Mouse (Mus musculus): Measurements from ENCODE around the gene Hoxc9. TPM values are rescaled to one million over a fixed set of nuclear protein-coding genes. Genes with fewer than 3 reads are reported as not detected.

The Hoxc9 gene
- polyA plus RNA-seq, 1 experiment from 2014 or later = not detected

DNA sequence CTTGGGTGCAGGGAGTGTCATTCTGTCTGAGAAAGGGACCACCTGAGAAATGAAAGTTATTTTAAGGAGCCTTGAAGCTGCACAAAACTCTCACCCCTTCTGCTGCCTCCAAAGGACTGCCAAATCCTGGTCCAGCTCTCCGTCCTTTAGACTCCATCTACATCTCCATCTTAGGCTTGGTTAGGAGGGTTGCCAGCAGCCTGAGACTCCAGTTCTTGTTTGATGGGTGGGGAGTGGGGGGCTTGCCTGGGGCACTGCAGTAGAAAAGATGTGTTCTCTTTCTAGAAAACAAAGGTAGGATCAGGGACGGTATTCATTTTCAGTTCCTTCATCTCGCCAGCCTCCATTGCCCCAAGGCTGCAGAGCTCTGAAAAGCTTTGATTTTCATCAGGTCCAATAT lies 21.2 kb downstream of the Hoxc9 start:
- no peaks in the 10 kb centered on the region for H3K36me3 ChIP-seq
- no peak overlapping the region for H3K4me3 ChIP-seq
- H3K4me1 ChIP-seq = peaks cover 11% of the 10 kb centered on the region
- H3K27me3 ChIP-seq = peaks cover 96% of the 10 kb centered on the region
- no peak overlapping the region for H3K4me2 ChIP-seq (replicated peaks)
- H3K9me3 ChIP-seq = no peaks in the 10 kb centered on the region
- WGBS = 0% methylated on average over 3 of the region's 3 CpGs
- no peak overlapping the region for H3K9ac ChIP-seq
- ATAC-seq (ENCODE audit: insufficient number of reproducible peaks, insufficient read depth, low FRiP score, low TSS enrichment) = no peak
- no peak overlapping the region for H3K27ac ChIP-seq

DNA sequence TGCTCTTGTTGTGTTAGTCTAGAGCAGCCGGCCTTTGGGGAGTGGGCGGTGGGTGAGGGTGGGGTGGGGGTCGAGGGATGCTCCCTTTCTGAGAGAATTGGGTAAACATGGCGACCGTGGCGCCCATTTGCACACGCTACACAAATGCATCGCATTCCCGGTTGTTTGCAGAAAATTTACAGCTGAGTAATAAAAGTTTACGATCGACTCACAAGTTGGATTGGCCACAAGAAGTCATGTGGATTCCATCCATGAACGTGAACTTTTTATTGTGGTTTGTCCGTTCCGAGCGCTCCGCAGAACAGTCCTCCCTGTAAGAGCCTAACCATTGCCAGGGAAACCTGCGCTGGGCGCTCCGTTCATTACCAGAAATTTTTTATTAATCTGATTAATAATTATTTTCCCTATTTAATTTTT lies 21.7 kb downstream of the Hoxc9 start, which contains the start of gene Hoxc6:
Hoxc6 (plus strand) TSS at position 319 of the 417 bp plus-strand sequence.
- 1% methylated on average over 19 of the region's 19 CpGs for WGBS
- H3K27me3 ChIP-seq = peaks cover 96% of the 10 kb centered on the region
- peak within 1 kb of the TSS; percentile 61 for H3K4me2 ChIP-seq (replicated peaks)
- no peaks in the 10 kb centered on the region for H3K36me3 ChIP-seq
- no peaks in the 10 kb centered on the region for H3K9me3 ChIP-seq
- H3K27ac ChIP-seq = no peak within 1 kb of the TSS
- peak within 1 kb of the TSS; percentile 35 for H3K4me3 ChIP-seq
- no peak for ATAC-seq (ENCODE audit: insufficient number of reproducible peaks, insufficient read depth, low FRiP score, low TSS enrichment)
- H3K9ac ChIP-seq = no peak within 1 kb of the TSS
- H3K4me1 ChIP-seq = peaks cover 11% of the 10 kb centered on the region

DNA sequence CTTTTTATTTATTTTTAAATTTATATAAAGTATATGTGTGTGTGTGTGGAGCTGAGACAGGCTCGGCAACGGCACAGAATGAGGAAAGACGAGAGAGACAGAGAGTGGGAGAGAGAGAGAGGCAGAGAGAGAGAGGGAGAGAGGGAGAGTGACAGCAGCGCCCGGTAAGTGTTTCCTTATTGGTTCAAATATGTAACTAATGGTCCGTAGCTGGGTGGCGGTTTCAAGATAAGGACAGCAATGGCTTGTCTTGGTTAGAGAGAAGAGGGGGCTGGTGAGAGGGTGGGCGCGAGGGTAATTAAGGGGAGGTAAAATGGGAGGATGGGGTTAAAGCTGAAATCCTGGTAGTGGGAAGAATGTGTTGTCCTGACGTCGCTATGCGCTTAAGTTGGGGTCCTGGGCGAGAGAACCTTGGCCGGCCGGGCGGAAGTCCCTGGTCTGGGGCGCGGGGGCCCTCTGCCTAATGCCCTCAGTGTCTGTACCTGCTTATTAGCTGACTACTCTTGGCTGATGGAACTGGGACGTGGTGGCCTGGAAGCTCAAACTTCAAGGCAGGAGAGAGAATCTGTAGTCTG lies 22.5 kb downstream of the Hoxc9 start:
- ATAC-seq (ENCODE audit: insufficient number of reproducible peaks, insufficient read depth, low FRiP score, low TSS enrichment) = no peak
- 1% methylated on average over 19 of the region's 19 CpGs for WGBS
- no peaks in the 10 kb centered on the region for H3K9me3 ChIP-seq
- peak overlapping the region; percentile 35 for H3K4me3 ChIP-seq
- peaks cover 98% of the 10 kb centered on the region for H3K27me3 ChIP-seq
- peaks cover 11% of the 10 kb centered on the region for H3K4me1 ChIP-seq
- peak overlapping the region; percentile 61 for H3K4me2 ChIP-seq (replicated peaks)
- no peak overlapping the region for H3K9ac ChIP-seq
- no peaks in the 10 kb centered on the region for H3K36me3 ChIP-seq
- no peak overlapping the region for H3K27ac ChIP-seq

DNA sequence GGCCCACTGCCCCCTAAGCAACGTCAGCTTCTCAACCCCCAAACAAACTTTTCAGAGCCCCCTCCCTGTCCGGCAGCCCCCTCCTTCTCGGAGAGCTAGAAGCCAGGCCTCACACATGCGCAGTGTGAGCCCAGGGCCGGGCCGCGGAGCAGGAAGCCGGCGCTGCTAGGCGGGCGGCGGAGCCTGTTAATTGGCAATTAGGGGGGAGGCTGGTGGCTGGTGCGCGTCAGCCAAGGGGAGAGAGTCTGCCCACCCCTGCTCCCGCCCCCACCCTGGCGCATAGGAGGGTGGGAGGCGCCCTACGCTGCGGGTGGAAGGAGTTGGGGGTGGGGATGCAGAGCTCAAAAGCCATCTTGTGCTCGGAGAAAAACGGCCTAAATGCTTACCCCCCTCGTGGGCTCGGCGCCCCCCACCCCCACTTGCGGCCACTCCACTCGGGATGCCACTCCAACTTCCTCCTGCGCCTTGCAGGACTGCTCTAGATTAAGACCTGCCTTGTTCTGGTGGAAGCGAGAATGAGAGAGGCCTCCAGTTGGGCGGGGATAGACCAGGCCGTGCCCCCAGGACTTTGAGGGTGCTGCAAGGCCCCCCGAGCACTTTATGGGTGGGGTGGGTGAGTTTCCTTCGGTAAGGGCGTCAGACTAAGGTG lies 23.1 kb downstream of the Hoxc9 start:
- ATAC-seq (ENCODE audit: insufficient number of reproducible peaks, insufficient read depth, low FRiP score, low TSS enrichment) = no peak
- Histone ChIP-seq H3K4me1 (peaks cover 11% of the 10 kb centered on the region), H3K27me3 (peaks cover 98% of the 10 kb centered on the region), H3K9ac (no peak overlapping the region), H3K4me3 (peak overlapping the region; percentile 35), H3K4me2 (replicated peaks) (peak overlapping the region; percentile 61), H3K9me3 (no peaks in the 10 kb centered on the region), H3K27ac (no peak overlapping the region), H3K36me3 (no peaks in the 10 kb centered on the region)
- under 1% methylated on average over 33 of the region's 33 CpGs for WGBS

DNA sequence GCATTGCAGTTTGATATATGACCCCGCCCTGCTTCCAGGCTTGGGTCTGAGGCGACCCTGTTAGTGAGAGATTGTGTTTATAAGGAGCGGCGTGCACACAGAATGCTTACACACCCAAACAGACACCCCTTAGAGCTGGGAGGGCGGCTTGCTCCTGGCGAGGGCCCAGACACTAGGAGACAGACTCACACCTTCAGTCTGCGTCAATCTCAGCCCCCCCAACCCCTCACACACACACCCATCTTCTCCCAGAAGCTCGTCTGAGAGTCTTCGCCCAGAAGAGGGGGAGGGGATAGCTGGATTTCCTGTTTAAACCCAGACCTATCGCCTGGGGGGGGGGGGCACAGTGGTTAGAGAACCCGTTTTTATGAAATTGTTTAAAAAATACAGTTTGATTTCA lies 23.7 kb downstream of the Hoxc9 start:
- no peak for ATAC-seq (ENCODE audit: insufficient number of reproducible peaks, insufficient read depth, low FRiP score, low TSS enrichment)
- Histone ChIP-seq H3K36me3 (no peaks in the 10 kb centered on the region), H3K27me3 (peaks cover 98% of the 10 kb centered on the region), H3K27ac (no peak overlapping the region), H3K9ac (no peak overlapping the region), H3K4me1 (peaks cover 11% of the 10 kb centered on the region), H3K4me3 (no peak overlapping the region), H3K4me2 (replicated peaks) (no peak overlapping the region), H3K9me3 (no peaks in the 10 kb centered on the region)
- WGBS = 2% methylated on average over 11 of the region's 11 CpGs

DNA sequence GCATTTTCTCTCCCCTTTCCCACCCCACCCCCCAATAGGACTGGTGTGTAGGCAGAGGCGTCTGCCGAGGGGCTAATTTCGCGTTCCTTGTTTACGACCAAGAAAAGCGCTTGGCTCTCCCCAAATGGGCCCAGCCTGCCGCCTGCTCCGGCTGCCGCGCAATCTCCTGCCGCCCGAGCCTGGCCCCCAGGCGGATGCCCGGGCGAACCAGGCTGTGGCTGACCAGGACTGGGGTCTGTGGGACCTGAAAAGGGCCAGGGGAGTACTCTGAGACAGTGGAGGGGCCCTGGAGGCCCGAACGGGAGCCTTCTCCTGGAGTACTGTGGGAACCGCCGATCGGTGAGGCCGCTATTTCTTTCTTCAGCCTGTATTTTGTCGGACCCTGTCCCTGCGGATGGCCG lies 24.3 kb downstream of the Hoxc9 start:
- no peaks in the 10 kb centered on the region for H3K9me3 ChIP-seq
- under 1% methylated on average over 24 of the region's 24 CpGs for WGBS
- H3K27me3 ChIP-seq = peaks cover 98% of the 10 kb centered on the region
- H3K9ac ChIP-seq = no peak overlapping the region
- H3K27ac ChIP-seq = no peak overlapping the region
- no peak for ATAC-seq (ENCODE audit: insufficient number of reproducible peaks, insufficient read depth, low FRiP score, low TSS enrichment)
- H3K4me3 ChIP-seq = no peak overlapping the region
- peaks cover 11% of the 10 kb centered on the region for H3K4me1 ChIP-seq
- no peak overlapping the region for H3K4me2 ChIP-seq (replicated peaks)
- no peaks in the 10 kb centered on the region for H3K36me3 ChIP-seq

DNA sequence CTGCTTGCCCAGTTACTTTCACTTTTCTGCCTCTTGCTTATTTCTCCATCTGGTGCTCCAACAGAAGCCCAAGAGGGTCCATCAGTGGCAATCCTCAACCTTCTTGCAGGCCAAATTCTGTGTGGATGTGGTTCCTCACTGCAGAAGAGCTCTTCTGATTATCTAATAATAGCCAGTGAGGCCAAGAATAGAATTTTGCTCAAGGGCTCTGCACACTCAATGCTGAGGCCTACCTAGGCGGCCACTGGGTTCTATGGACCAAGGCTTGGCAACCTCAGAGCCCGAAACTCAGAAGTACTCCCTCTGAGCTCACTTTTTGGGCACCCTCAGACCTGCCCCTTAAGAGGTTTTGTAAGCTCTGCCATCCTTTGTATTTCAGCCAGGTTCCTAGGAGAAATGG lies 25.1 kb downstream of the Hoxc9 start:
- H3K4me1 ChIP-seq = peaks cover 11% of the 10 kb centered on the region
- H3K9me3 ChIP-seq = no peaks in the 10 kb centered on the region
- 15% methylated on average over 2 of the region's 2 CpGs for WGBS
- no peak overlapping the region for H3K9ac ChIP-seq
- no peak for ATAC-seq (ENCODE audit: insufficient number of reproducible peaks, insufficient read depth, low FRiP score, low TSS enrichment)
- H3K27ac ChIP-seq = no peak overlapping the region
- H3K27me3 ChIP-seq = peaks cover 98% of the 10 kb centered on the region
- H3K36me3 ChIP-seq = no peaks in the 10 kb centered on the region
- no peak overlapping the region for H3K4me3 ChIP-seq
- H3K4me2 ChIP-seq (replicated peaks) = no peak overlapping the region

DNA sequence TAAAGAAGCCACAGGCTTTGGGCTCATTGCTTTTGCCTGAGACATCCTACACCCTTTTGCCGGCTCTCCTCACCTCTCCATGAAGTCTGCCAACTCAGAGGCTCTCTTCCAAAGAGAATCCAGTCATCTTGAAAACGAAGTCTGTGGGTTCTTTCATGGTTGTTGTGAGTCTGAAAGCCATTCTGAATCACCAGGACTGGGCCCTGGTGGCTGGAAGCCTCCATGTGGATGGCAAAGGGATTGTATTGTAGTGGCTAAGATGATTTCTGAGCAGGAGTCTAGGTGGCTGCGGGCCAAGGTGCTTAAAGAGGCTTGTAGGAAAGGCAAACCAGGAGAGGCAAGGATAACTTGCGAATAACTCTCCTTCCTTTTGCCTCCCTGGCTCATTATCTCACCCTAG lies 25.9 kb downstream of the Hoxc9 start:
- H3K4me1 ChIP-seq = peaks cover 11% of the 10 kb centered on the region
- ATAC-seq (ENCODE audit: insufficient number of reproducible peaks, insufficient read depth, low FRiP score, low TSS enrichment) = no peak
- H3K36me3 ChIP-seq = no peaks in the 10 kb centered on the region
- 1% methylated on average over 4 of the region's 4 CpGs for WGBS
- H3K9me3 ChIP-seq = no peaks in the 10 kb centered on the region
- H3K27ac ChIP-seq = no peak overlapping the region
- H3K27me3 ChIP-seq = peaks cover 100% of the 10 kb centered on the region
- no peak overlapping the region for H3K4me2 ChIP-seq (replicated peaks)
- H3K4me3 ChIP-seq = no peak overlapping the region
- no peak overlapping the region for H3K9ac ChIP-seq

DNA sequence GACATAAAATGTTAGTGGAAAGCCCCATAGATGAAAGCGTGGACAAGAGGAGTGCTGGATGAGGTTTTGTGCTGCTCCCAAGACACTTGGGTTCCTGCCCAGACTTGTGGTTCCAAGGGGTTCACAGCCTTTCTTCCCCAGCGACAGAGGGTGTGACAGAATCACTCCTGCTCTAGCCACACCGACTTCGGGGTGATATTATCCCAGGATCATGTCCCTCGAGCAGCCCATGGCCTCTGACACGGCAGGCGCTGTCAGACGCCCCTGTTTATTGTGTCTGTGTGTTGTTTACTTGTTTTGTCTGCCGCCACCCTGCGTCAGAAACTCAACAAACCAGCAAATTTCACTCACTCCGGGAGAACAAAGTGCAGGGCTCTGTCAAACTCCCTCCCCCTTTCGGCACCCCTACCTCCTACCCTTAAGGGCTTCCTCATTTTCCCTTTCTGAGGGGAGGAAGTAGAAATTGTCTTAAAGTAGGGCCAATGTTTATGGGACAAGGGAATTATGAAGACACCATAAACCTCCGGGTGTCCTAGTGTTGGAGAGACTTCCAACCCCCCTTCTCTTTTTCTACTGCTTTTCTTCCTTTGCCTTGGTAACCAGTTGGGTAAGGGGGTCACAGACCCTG lies 26.7 kb downstream of the Hoxc9 start:
- Histone ChIP-seq H3K4me2 (replicated peaks) (no peak overlapping the region), H3K27ac (no peak overlapping the region), H3K4me3 (no peak overlapping the region), H3K36me3 (no peaks in the 10 kb centered on the region), H3K27me3 (peaks cover 100% of the 10 kb centered on the region), H3K9ac (no peak overlapping the region), H3K9me3 (no peaks in the 10 kb centered on the region), H3K4me1 (peaks cover 11% of the 10 kb centered on the region)
- WGBS = 3% methylated on average over 13 of the region's 13 CpGs
- no peak for ATAC-seq (ENCODE audit: insufficient number of reproducible peaks, insufficient read depth, low FRiP score, low TSS enrichment)

DNA sequence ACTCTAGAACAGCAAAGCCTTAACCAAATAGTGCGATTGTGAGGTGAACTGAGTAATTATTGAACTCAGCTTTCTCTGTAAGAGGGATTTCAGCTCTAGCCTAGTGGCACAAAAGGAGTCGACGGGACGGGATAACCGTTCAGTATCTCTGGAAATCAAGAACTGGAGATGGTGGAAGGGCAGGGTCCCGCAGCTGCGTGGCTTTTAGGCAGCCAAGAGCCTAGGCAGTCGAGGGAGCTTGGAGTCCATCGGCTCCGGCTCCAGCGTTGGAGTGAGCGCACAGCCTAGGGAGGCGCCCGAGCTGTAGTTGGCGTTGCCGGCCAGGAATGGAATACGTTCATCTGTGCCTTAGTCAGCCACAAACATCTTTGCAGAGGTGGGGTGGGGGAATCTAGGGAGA lies 29.1 kb downstream of the Hoxc9 start:
- Histone ChIP-seq H3K4me2 (replicated peaks) (no peak overlapping the region), H3K27me3 (peaks cover 100% of the 10 kb centered on the region), H3K4me1 (no peaks in the 10 kb centered on the region), H3K27ac (no peak overlapping the region), H3K9ac (no peak overlapping the region), H3K9me3 (no peaks in the 10 kb centered on the region), H3K36me3 (no peaks in the 10 kb centered on the region), H3K4me3 (no peak overlapping the region)
- no peak for ATAC-seq (ENCODE audit: insufficient number of reproducible peaks, insufficient read depth, low FRiP score, low TSS enrichment)
- 1% methylated on average over 17 of the region's 17 CpGs for WGBS

DNA sequence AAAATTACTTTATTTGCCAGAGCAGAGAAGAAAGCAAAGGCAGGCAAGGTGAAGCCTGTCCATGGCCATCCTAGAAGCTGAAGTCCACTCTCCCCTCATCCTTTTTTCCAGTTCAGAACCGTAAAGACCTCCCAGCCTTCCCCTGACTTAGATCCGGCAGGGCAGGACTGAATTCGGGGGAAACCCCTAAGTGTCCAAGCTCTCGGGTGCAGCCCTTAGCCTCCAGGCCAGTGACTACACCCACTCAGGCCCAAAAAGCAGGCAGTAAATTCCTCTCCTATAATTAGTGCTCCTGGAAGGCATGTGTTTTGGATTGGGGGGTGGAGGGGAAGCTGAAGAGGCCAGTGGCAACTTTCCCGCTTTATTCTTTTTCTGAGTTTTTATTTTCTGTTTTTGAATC lies 29.6 kb downstream of the Hoxc9 start:
- H3K4me2 ChIP-seq (replicated peaks) = no peak overlapping the region

DNA sequence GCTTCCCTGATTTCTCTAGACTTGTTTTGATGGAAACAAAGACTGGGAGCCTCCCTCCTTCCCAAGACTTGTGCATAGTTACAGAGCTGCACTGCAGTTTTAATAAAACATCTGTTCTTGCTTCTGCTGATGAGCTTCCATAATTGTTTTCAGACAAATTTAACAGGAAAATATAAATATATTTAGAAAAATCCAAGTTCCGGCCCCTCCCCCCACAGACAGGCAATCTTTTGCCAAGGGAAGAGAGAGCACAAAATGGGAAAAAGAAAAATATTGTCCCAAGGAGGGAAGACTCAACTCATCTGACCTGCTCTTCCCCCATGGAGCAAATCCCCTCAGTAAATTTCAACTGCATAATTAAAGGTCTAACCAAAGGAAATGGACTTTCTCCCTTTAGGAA lies 30.1 kb downstream of the Hoxc9 start:
- Histone ChIP-seq H3K9ac (no peak overlapping the region), H3K9me3 (no peaks in the 10 kb centered on the region), H3K4me2 (replicated peaks) (no peak overlapping the region), H3K4me1 (no peaks in the 10 kb centered on the region), H3K4me3 (no peak overlapping the region), H3K27ac (no peak overlapping the region), H3K36me3 (no peaks in the 10 kb centered on the region), H3K27me3 (peaks cover 100% of the 10 kb centered on the region)
- no peak for ATAC-seq (ENCODE audit: insufficient number of reproducible peaks, insufficient read depth, low FRiP score, low TSS enrichment)
- WGBS = 12% methylated on average over 1 of the region's 1 CpGs

More for the DNA sequence above, 29.6 kb downstream of the Hoxc9 start:
- Histone ChIP-seq H3K4me1 (no peaks in the 10 kb centered on the region), H3K27ac (no peak overlapping the region), H3K4me3 (no peak overlapping the region), H3K9ac (no peak overlapping the region), H3K36me3 (no peaks in the 10 kb centered on the region), H3K9me3 (no peaks in the 10 kb centered on the region), H3K27me3 (peaks cover 100% of the 10 kb centered on the region)
- WGBS = 2% methylated on average over 5 of the region's 5 CpGs
- ATAC-seq (ENCODE audit: insufficient number of reproducible peaks, insufficient read depth, low FRiP score, low TSS enrichment) = no peak

Data from embryonic facial prominence, embryonic 12.5 days (tissue).